Mouse (Mus musculus) midbrain, embryonic 16.5 days (tissue): Measurements from ENCODE around the gene Cd63. TPM values are rescaled to one million over a fixed set of nuclear protein-coding genes. Genes with fewer than 3 reads are reported as not detected.

Source experiments
- ATAC-seq: fragments of 200-750 bp; cut with Nextera tagmentation; 2 replicates; pipeline ENCODE4 v1.8.0; 2017; ENCODE audit warnings: moderate TSS enrichment
- H3K27ac ChIP-seq: fragments of 300-500 bp; sonication (generic); 2 replicates; pipeline ENCODE4 v1.5.1; 2014; ENCODE audit warnings: mild to moderate bottlenecking, low read length, mixed read lengths
- H3K27me3 ChIP-seq: fragments of 300-500 bp; sonication (generic); 2 replicates; pipeline ENCODE4 v1.6.1; 2014; ENCODE audit warnings: low read depth, low read length, mixed read lengths; ENCODE audit not compliant: control insufficient read depth, insufficient read depth
- H3K36me3 ChIP-seq: fragments of 300-500 bp; sonication (generic); 2 replicates; pipeline ENCODE4 v1.6.1; 2014; ENCODE audit warnings: mild to moderate bottlenecking, low read length, moderate library complexity, mixed read lengths; ENCODE audit not compliant: control insufficient read depth, insufficient read depth
- H3K4me1 ChIP-seq: fragments of 300-500 bp; sonication (generic); 2 replicates; pipeline ENCODE4 v1.6.1; 2014; ENCODE audit warnings: mild to moderate bottlenecking, low read length, mixed read lengths; ENCODE audit not compliant: control insufficient read depth, insufficient read depth
- H3K4me2 ChIP-seq: fragments of 300-500 bp; sonication (generic); 2 replicates; pipeline ENCODE4 v1.6.1; 2014; ENCODE audit warnings: mild to moderate bottlenecking, low read length, mixed read lengths
- H3K4me3 ChIP-seq: fragments of 300-500 bp; sonication (generic); 2 replicates; pipeline ENCODE4 v1.5.1; 2014; ENCODE audit warnings: low read depth, mild to moderate bottlenecking, low read length, moderate library complexity, mixed read lengths
- H3K9ac ChIP-seq: fragments of 300-500 bp; sonication (generic); 2 replicates; pipeline ENCODE4 v1.6.1; 2014; ENCODE audit warnings: low read depth, low read length, mixed read lengths
- H3K9me3 ChIP-seq: fragments of 300-500 bp; sonication (generic); replicated peaks from 2 replicates; pipeline ENCODE4 v1.6.1; 2014; ENCODE audit warnings: mild to moderate bottlenecking, low read length, mixed read lengths; ENCODE audit not compliant: control insufficient read depth, poor library complexity, severe bottlenecking
- WGBS: fragments of 180-500 bp; shearing (Covaris S2); extraction: QIAGEN DNeasy Blood & Tissue Kit; methylation state at CpG from one replicate; pipeline ENCODE4 v1.1.7; 2014; 5-methylcytosine and 5-hydroxymethylcytosine counted together
- polyA plus RNA-seq: library from polyadenylated mRNA; unstranded; fragments of >200 nt; fragmentation: Nextera tagmentation; extraction: Ambion mirVana; gene quantifications from 2 replicates; pipeline ENCODE4 v1.2.1, GENCODE M21; 2015

The Cd63 gene
- polyA plus RNA-seq, 1 experiment from 2014 or later = 195 TPM

DNA sequence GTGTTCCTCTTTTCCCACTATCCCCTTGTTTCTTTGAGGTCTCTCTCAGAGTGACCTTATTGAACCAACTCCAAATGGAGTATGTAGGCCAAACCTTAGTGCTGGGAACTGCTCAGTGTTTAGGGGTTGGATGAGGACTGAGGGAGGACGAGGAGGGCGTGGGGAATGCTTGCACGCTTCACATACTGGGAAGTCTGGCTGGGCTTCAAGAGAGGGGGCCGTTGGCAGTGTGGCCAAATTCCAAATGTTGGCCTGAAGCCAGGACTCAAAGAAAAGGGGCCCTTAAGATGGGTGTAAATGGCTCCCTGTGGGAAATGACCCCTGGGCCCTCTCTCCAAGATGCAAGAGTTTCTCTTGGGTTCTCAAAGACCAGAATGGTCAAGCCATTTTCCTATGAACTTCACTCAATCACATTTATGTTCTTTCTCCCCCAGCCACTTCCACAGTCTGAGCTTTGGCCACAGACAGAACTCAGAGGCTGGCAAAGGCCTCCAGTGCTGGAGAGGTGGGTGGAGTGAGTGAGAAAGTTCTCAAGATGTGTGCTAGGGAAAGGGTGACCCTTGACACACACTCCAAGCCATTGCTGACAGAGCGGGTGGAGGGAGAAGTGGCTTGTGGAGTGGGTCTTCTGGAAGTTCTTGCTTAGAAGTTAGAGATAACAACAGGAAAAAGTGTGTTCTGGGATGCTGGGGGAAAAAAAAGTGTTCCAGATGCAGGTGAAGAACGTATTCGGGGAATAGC lies 29.0 kb downstream of the Cd63 start:
- no peaks in the 10 kb centered on the region for H3K9me3 ChIP-seq
- WGBS = 59% methylated on average over 7 of the region's 7 CpGs
- H3K4me1 ChIP-seq = peaks cover 7% of the 10 kb centered on the region; the same call in 1 of the 2 replicates
- ATAC-seq = no peak
- H3K27me3 ChIP-seq = peaks cover 20% of the 10 kb centered on the region
- H3K9ac ChIP-seq = no peak overlapping the region
- no peaks in the 10 kb centered on the region for H3K36me3 ChIP-seq
- no peak overlapping the region; the same call in 1 of the 2 replicates for H3K27ac ChIP-seq
- no peak overlapping the region for H3K4me2 ChIP-seq
- H3K4me3 ChIP-seq = no peak overlapping the region

GRCm38 (mm10) chr10:128931441-128931840 lies 30.7 kb downstream of the Cd63 start:
- Histone ChIP-seq H3K4me3 (no peak overlapping the region), H3K4me2 (no peak overlapping the region), H3K4me1 (peaks cover 7% of the 10 kb centered on the region; the same call in 1 of the 2 replicates), H3K9me3 (no peaks in the 10 kb centered on the region), H3K27ac (no peak overlapping the region), H3K27me3 (peaks cover 34% of the 10 kb centered on the region), H3K36me3 (no peaks in the 10 kb centered on the region), H3K9ac (no peak overlapping the region)
- WGBS = 74% methylated on average over 2 of the region's 2 CpGs
- no peak for ATAC-seq

DNA sequence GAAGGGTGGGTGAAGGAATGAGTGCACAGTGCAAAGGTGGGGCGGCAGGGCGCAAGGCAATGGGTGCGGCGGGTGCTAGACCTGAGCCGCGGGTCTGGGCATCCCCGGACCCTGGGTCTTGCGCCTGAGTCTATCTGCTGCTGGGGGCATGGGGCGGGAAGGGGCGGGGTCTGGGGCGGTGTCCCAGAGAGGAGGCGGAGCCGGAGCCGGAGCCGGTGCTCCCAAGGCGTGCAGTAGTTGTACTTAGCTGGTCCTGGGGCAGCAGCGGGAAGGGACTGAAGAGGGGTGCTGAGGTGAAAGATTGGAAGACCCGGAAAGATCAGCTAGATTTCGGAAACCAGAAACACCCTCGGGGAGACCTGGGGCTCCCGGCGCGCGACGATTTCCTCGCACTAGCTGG lies 32.8 kb downstream of the Cd63 start, which contains the start of gene Itga7:
Gene Itga7, plus strand, starts transcription at position 245 of the 400 bp plus-strand sequence.
- Histone ChIP-seq H3K4me3 (peak within 1 kb of the TSS; percentile 49), H3K9me3 (no peaks in the 10 kb centered on the region), H3K27me3 (peaks cover 31% of the 10 kb centered on the region), H3K4me2 (peak within 1 kb of the TSS; percentile 87), H3K9ac (peak within 1 kb of the TSS; percentile 67), H3K4me1 (peaks cover 7% of the 10 kb centered on the region; the same call in 1 of the 2 replicates), H3K27ac (no peak within 1 kb of the TSS), H3K36me3 (no peaks in the 10 kb centered on the region)
- 1% methylated on average over 26 of the region's 26 CpGs for WGBS
- ATAC-seq = peak; percentile 72

DNA sequence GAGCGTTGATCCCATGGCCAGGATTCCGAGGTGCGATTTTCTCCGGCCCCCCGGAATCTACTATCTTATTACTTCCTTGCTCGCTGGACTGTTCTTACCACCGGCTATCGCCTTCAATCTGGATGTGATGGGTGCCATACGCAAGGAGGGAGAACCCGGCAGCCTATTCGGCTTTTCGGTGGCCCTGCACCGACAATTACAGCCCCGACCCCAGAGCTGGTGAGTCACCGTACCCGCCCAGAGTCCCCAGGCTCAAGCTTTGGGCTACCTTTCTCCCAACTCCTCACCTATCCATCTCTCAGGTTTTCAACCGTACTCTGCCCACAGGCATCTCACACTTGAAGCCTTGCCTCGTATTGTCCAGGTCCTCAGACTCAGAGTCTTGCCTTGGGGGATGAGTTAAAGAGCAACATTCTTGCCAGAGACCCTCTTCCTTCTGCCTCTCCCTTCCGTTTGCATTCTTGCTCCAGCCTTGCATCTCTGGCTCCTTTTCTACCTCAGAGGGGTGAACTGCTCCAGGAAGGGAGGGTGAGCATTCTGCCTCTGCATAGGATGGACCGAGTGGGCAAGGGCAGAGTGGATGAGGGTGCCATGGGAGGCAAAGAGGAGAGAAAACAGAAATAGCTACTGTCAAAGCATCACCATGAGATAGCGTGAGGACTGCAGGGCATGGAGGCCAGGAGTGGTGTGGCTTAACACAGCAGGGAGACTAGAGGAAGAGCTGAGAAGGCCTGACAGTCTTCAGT lies 33.4 kb downstream of the Cd63 start:
- ATAC-seq = peak; percentile 36
- WGBS = 2% methylated on average over 21 of the region's 21 CpGs

GRCm38 (mm10) chr10:128934997-128935787 lies 34.4 kb downstream of the Cd63 start:
- H3K9ac ChIP-seq = no peak overlapping the region
- no peak overlapping the region for H3K4me3 ChIP-seq
- no peak overlapping the region for H3K27ac ChIP-seq
- no peak for ATAC-seq
- peak overlapping the region; percentile 12; the same call in 1 of the 2 replicates for H3K4me2 ChIP-seq
- H3K4me1 ChIP-seq = peaks cover 7% of the 10 kb centered on the region; the same call in 1 of the 2 replicates
- no peaks in the 10 kb centered on the region for H3K9me3 ChIP-seq
- WGBS = 60% methylated on average over 7 of the region's 7 CpGs
- peaks cover 30% of the 10 kb centered on the region for H3K27me3 ChIP-seq
- H3K36me3 ChIP-seq = no peaks in the 10 kb centered on the region

More for the DNA sequence above, 33.4 kb downstream of the Cd63 start:
- Histone ChIP-seq H3K4me3 (peak overlapping the region; percentile 49), H3K9me3 (no peaks in the 10 kb centered on the region), H3K36me3 (no peaks in the 10 kb centered on the region), H3K4me2 (peak overlapping the region; percentile 87), H3K4me1 (peaks cover 7% of the 10 kb centered on the region; the same call in 1 of the 2 replicates), H3K9ac (peak overlapping the region; percentile 67), H3K27me3 (peaks cover 30% of the 10 kb centered on the region), H3K27ac (no peak overlapping the region)

GRCm38 (mm10) chr10:128935826-128936440 lies 35.1 kb downstream of the Cd63 start:
- Histone ChIP-seq H3K4me2 (no peak overlapping the region), H3K4me3 (no peak overlapping the region), H3K9me3 (no peaks in the 10 kb centered on the region), H3K36me3 (no peaks in the 10 kb centered on the region), H3K4me1 (peaks cover 7% of the 10 kb centered on the region; the same call in 1 of the 2 replicates), H3K9ac (no peak overlapping the region), H3K27ac (no peak overlapping the region), H3K27me3 (peaks cover 30% of the 10 kb centered on the region)
- ATAC-seq = 0 out of 2 replicates have a peak, but pooled peaks have one; percentile 21
- 85% methylated on average over 8 of the region's 8 CpGs for WGBS

- Histone ChIP-seq H3K27ac (no peak overlapping the region), H3K4me2 (no peak overlapping the region), H3K4me3 (no peak overlapping the region), H3K9ac (no peak overlapping the region), H3K36me3 (no peaks in the 10 kb centered on the region), H3K4me1 (peaks cover 7% of the 10 kb centered on the region; the same call in 1 of the 2 replicates), H3K9me3 (no peaks in the 10 kb centered on the region), H3K27me3 (peaks cover 18% of the 10 kb centered on the region)
- no peak for ATAC-seq
- 73% methylated on average over 12 of the region's 12 CpGs for WGBS
Observed at GRCm38 (mm10) chr10:128937756-128938390, 37.1 kb downstream of the Cd63 start.

DNA sequence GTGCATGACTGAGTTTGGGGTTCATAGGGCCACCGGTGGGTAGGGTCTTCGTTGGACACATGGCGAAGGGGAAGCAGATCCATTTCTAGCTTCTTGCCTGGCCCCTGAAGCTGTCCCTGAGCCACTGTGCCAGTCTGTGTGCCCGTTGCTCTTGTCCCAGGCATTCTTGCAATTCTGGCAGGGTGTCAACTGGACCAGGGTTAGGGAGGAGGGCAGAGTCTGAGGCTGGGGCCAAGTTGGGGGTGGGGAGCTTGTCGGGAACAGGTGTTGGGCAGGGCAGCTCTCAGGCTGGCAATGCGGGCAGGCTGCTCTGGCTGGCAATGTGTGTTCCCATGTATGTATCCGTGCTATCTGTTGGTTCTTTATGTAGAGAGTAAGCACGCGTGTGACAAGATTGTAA lies 37.7 kb downstream of the Cd63 start:
- peaks cover 14% of the 10 kb centered on the region for H3K27me3 ChIP-seq
- peaks cover 3% of the 10 kb centered on the region; the same call in 1 of the 2 replicates for H3K4me1 ChIP-seq
- H3K4me3 ChIP-seq = no peak overlapping the region
- no peak overlapping the region for H3K4me2 ChIP-seq
- ATAC-seq = no peak
- no peak overlapping the region for H3K27ac ChIP-seq
- H3K36me3 ChIP-seq = no peaks in the 10 kb centered on the region
- WGBS = 80% methylated on average over 9 of the region's 9 CpGs
- H3K9me3 ChIP-seq = no peaks in the 10 kb centered on the region
- no peak overlapping the region for H3K9ac ChIP-seq
